Comparison of ENCODE assay signal across 25 mouse cellular contexts in genomic region chr6:92025252-92025651, GRCm38 (mm10). TPM values are rescaled to one million over a fixed set of nuclear protein-coding genes. Genes with fewer than 3 reads are reported as not detected.
DNase-seq lines count a peak whose midpoint lies in the region; ATAC-seq and TF ChIP-seq lines count a peak whose summit lies in the region.
"Had no signal": no experiment of that assay in that cellular context is flagged by ENCODE, and none has a peak within 500 bp of the region (broad histone marks: within the 10 kb centered on the region; RNA-seq: fewer than 3 reads in every experiment).

No protein-coding gene starts in this region.

- H3K27ac ChIP-seq in hindbrain, postnatal 0 days, result no peak overlapping the region

- no peak for DNase-seq in frontal cortex, postnatal 10 days (ENCODE audit: low spot score in 2 of 2)
- peak; percentile 24 for DNase-seq in brain, adult 2 months (ENCODE audit: low read depth, low spot score)
- DNase-seq in hindbrain, postnatal 0 days (ENCODE audit: low spot score), result no peak
- DNase-seq in adrenal gland, postnatal 14 days, result no peak
- DNase-seq: adrenal gland, adult 2 months; adrenal gland, adult 8-10 months; adrenal gland, postnatal 10 days; adrenal gland, postnatal 25 days; adrenal gland, postnatal 36 days; B cell, adult 2 months; cerebellum, adult 11 months; cerebellum, adult 11-12 months; cerebellum, adult 18-20 months; cerebellum, adult 2 months had no signal

- ATAC-seq in frontal cortex, adult (ENCODE audit: low TSS enrichment), result peak; percentile 34; the same call in 1 of the 2 replicates
- peak; percentile 51 for ATAC-seq in erythroblast, adult 5-6 weeks (replicated peaks; ENCODE audit: low FRiP score, poor library complexity, severe bottlenecking)
- peak; percentile 62; the same call in 1 of the 2 replicates for ATAC-seq in erythroid progenitor cell, adult 5-6 weeks (replicated peaks; ENCODE audit: low FRiP score, poor library complexity, severe bottlenecking)
- ATAC-seq in hindbrain, postnatal 0 days, result no peak
- no peak for ATAC-seq in granulocyte monocyte progenitor cell, adult 5-6 weeks (replicated peaks; ENCODE audit: poor library complexity, severe bottlenecking)
- ATAC-seq: activated CD4-positive, CD25-positive, alpha-beta regulatory T cell, adult 4 months; CD4-positive, CD25-positive, alpha-beta regulatory T cell, adult 4 months; Patski had no signal

- no peak overlapping the region for H3K4me2 ChIP-seq in hindbrain, postnatal 0 days (ENCODE audit: low read depth, low read length)

- H3K4me1 ChIP-seq in hindbrain, postnatal 0 days (ENCODE audit: insufficient read depth, low read length), result no peaks in the 10 kb centered on the region

- no peaks in the 10 kb centered on the region for H3K27me3 ChIP-seq in hindbrain, postnatal 0 days (ENCODE audit: insufficient read depth, low read length)
- H3K27me3 ChIP-seq: Patski had no signal

- no peak overlapping the region for H3K9ac ChIP-seq in hindbrain, postnatal 0 days (replicated peaks; ENCODE audit: low read length)

- H3K36me3 ChIP-seq in hindbrain, postnatal 0 days (ENCODE audit: insufficient read depth, low read length), result no peaks in the 10 kb centered on the region
- H3K36me3 ChIP-seq: G1E had no signal

- no peak for TF ChIP-seq CTCF in hindbrain, postnatal 0 days (IDR thresholded peaks at IDR 0.05; ENCODE audit: low read depth)

- H3K4me3 ChIP-seq in hindbrain, postnatal 0 days (ENCODE audit: low read length), result no peak overlapping the region

- no peaks in the 10 kb centered on the region for H3K9me3 ChIP-seq in hindbrain, postnatal 0 days (ENCODE audit: low read length)
- H3K9me3 ChIP-seq: G1E had no signal

- 78% methylated on average over 1 of the region's 1 CpGs for WGBS in hindbrain, postnatal 0 days

RNA-seq across cellular contexts. Expression of gene Fgd5, which starts 46.6 kb away (rescaled TPM):
- total RNA-seq in erythroblast, adult 5-6 weeks (2015; ENCODE audit: low replicate concordance), result not detected in 2 replicates
- total RNA-seq in erythroblast, adult 5-6 weeks (2017; ENCODE audit: low replicate concordance), result 0.70 TPM in 1 of 2 replicates, not detected in the other
- total RNA-seq in erythroid progenitor cell, adult 5-6 weeks (2015; ENCODE audit: low replicate concordance), result not detected in 2 replicates
- total RNA-seq in erythroid progenitor cell, adult 5-6 weeks (2017; ENCODE audit: low replicate concordance), result 0.61 TPM in 1 of 2 replicates, not detected in the other
- total RNA-seq in hindbrain, postnatal 0 days (2014; rRNA removed), result 17.6 and 17.7 TPM in 2 replicates
- polyA plus RNA-seq in hindbrain, postnatal 0 days (2015; fragmentation: Nextera tagmentation; extraction: Ambion mirVana), result 9.1 and 9.4 TPM in 2 replicates
- 21.2 and 24.7 TPM in 2 replicates for total RNA-seq in adrenal gland, postnatal 14 days (2021)
- 0.41 TPM in 1 of 2 replicates, not detected in the other for total RNA-seq in granulocyte monocyte progenitor cell, adult 5-6 weeks (2014; fragmentation: Nextera tagmentation)
- not detected in 2 replicates for total RNA-seq in granulocyte monocyte progenitor cell, adult 5-6 weeks (2017)
- total RNA-seq: CH12.LX, MEL had no signal
- polyA plus RNA-seq: C2C12 had no signal

Comparison
In these comparisons a context has a peak if more than half of its experiments do, and no peak if none do; other contexts are left out.
1. ATAC-seq: peak in frontal cortex, adult (single experiment), erythroblast, adult 5-6 weeks (single experiment) and erythroid progenitor cell, adult 5-6 weeks (single experiment); none in hindbrain, postnatal 0 days (single experiment) and granulocyte monocyte progenitor cell, adult 5-6 weeks (single experiment).
2. RNA of gene Fgd5, which starts 46.6 kb away (total RNA-seq): 21.2 to 24.7 TPM in adrenal gland, postnatal 14 days and 17.6 to 17.7 TPM in hindbrain, postnatal 0 days; 0.61 TPM in erythroid progenitor cell, adult 5-6 weeks, 0.70 TPM in erythroblast, adult 5-6 weeks and 0.41 TPM in granulocyte monocyte progenitor cell, adult 5-6 weeks; every median in the first group is over 10 times any median in the second.